Mouse (Mus musculus): ENCODE measurements at regions not wholly inside any gene's neighbourhood (a gene's known extent, or its start where the extent isn't known, plus 50 kb on each side); places are given as distances from the start of the nearest gene placed in this dataset.

GRCm38 (mm10) chr4:83979088-83979487 is 453.7 kb downstream of the Ccdc171 start:
- TF ChIP-seq ELF1 (IDR thresholded peaks at IDR 0.05; ENCODE audit: low read depth, low read length): no peak
- no peak for TF ChIP-seq USF1 (IDR thresholded peaks at IDR 0.05; ENCODE audit: low read depth, low read length)
